Mouse (Mus musculus): Measurements from ENCODE around the gene Hdac4. TPM values are rescaled to one million over a fixed set of nuclear protein-coding genes. Genes with fewer than 3 reads are reported as not detected.

Gene Hdac4
- total RNA-seq, 2 experiments from 2014 or later = 36.1 to 51.8 TPM

DNA sequence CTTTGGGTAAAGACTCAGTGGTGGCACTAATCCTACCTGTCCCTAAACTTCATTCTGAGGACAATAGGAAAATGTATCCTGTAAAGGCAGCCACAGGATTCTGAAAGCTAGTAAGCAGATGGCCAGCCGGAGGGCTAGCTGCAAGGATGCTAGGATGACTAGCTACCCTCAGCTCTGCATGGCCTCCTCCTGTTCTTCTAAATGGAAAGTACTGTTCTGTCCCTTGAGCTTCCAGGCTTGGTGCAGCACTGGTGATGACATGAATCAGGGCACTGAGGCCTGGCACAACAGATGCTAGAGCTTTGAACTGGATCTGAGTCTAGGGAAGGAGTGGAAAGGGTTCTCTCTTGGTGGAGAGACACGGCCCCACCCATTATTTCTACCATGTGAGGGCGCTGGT lies 150.6 kb downstream of the Hdac4 start:
- DNase-seq (ENCODE audit: low spot score) = no peak
- intact Hi-C loops (cut with DNase I) = no loop called here

DNA sequence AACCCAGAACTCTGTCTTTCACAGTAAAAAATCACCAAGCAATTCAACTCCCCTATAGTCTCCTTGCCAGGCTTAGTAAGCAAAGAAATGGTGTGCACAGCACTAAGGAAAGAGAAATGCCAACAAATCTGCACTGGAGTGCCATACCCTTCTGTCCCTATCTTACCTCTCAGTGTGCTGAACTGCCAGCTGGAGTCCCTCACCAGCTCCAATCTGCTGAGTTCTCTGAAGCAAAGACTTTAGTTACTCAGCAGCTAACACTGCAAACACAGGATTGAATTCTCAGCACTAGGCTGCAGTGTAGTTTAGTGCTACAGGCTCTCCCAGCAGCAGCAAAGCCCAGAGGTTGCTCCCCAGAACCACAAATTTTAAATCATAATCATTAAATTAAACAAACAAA lies 151.5 kb downstream of the Hdac4 start:
- intact Hi-C loops (cut with DNase I) = no loop called here
- no peak for DNase-seq (ENCODE audit: low spot score)

DNA sequence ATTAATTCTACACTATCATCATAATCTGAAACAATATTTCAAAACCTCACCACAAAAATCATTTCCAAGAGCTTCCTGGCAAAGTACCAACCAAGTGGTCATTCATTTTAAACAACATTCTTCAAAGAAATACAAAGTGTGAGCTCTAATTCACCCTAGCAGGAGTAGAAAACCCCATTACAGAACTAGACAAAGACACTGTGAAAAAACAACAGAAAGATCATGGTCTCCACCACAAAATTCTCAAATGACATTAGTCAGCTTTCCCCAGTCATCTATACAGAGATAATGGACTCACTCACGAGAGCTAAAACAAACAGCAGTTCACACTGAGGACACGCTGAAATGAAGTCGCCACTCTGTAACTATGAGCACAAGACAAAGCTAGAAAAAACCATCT lies 153.4 kb downstream of the Hdac4 start:
- intact Hi-C loops (cut with DNase I) = no loop called here
- no peak for DNase-seq (ENCODE audit: low spot score)

DNA sequence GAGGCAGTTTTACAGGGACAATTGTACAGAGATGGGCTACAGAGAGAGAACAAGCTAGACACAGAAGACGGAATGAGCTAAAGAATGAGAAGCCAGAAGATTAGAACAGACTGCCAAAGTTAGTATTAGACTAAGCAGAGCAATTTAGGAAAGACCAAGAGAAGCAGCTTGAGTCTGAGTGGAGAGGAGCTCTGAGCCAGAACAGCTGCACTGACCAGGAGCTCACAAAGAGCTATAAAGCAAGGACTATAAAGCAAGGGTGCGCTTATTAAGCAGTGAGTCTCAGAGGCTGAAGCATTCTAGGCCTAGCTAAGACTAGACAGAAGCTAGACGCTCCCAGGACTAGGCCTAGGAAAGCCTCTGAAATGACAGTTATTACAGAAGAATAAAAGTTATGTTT lies 154.2 kb downstream of the Hdac4 start:
- no peak for DNase-seq (ENCODE audit: low spot score)
- intact Hi-C loops (cut with DNase I) = no loop called here

DNA sequence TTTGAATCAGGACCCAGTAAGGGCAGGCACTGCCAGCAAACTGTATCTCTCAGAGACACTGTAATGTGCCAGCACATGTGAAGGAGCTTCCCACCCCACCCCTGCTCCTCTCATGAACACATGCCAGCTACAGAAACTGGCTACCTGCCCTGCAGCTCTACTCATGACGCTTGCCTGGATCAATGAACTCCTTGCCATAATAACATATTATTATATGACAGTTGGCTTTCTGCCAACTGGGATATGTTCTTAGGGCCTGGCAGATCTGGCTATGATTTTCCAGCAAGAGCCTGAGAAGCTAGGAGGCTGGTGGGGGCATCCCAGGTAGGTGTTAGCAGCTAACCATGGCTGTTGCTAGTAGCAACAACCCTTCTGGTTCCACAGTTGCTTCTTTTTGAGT lies 156.8 kb downstream of the Hdac4 start:
- intact Hi-C loops (cut with DNase I) = no loop called here
- DNase-seq (ENCODE audit: low spot score) = no peak

DNA sequence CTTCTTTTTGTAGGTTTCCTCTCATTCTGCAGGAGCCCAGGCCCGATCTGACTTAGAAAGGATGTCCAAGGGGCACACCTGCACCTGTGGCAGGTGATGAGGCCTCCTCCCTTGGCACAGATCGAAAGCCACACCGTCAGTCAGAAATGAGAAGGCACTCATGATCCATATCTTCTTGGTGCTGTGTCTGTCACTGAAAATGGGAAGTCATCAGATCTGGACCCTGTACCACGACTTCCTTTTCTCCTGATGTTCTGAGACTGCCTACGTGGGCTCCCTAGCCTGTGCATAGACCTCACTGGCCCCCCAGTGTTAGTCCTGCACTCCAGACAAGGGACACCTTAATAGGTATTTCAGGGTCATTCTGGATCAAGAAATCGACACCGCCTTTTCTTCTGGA lies 158.5 kb downstream of the Hdac4 start:
- no peak for DNase-seq (ENCODE audit: low spot score)
- intact Hi-C loops (cut with DNase I) = no loop called here

DNA sequence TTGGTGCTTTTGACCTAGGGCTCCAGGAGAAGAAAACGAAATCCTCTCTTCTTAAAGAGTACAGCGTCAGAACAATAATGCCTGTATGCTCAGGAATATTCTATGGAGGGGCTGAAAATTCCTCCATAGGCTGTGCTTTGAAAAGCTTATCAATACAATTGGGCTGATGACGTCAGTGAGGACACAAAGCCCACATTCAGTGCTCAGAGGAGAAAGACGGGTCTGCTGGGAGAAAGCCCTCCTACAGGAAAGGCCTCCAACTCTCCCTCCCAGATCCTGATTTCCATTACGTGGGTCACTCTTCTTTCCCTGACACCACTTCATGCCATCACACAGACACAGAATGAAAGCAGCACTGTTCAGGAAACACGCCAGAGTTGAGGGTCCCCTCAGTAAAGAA lies 159.7 kb downstream of the Hdac4 start:
- DNase-seq (ENCODE audit: low spot score) = no peak
- intact Hi-C loops (cut with DNase I) = no loop called here

DNA sequence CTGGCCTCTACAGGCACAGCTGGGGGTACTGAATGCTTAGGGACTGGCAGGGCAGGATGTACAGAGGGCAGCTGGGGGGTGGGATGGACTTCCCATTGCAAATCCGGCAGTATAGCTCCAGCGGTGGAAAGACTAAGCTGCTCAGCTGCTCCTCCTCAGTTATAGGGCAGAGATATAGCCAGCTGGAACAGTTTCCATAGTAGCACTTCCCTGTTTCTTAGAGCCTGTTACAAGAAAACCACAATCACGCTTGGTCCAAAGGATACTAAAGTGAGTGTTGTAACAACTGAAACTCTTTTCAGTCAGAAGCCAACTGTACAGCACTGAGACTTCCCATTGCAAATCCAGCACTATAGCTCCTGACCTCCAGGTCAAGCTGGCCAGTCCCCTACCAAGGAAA lies 161.3 kb downstream of the Hdac4 start:
- intact Hi-C loops (cut with DNase I) = no loop called here
- no peak for DNase-seq (ENCODE audit: low spot score)

DNA sequence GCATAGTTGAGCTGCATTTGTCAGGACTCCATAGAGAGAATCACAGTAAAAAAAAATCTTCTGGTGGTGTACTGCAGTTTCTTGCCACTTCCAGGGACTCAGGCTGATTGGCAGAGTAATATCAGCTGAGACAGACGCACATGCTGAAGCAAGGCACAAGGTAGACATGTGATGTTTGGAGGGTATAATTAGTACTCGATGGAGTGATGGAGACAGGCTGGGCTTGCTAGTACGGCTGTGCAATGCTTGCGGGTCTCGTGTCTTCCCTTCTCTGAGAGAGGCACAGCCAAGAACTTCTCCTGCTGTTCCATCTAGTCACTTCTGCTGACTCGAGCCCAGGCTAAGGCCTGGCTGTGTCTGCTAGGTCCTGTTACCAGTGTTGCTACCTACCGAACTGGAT lies 162.0 kb downstream of the Hdac4 start:
- no peak for DNase-seq (ENCODE audit: low spot score)
- intact Hi-C loops (cut with DNase I) = no loop called here

DNA sequence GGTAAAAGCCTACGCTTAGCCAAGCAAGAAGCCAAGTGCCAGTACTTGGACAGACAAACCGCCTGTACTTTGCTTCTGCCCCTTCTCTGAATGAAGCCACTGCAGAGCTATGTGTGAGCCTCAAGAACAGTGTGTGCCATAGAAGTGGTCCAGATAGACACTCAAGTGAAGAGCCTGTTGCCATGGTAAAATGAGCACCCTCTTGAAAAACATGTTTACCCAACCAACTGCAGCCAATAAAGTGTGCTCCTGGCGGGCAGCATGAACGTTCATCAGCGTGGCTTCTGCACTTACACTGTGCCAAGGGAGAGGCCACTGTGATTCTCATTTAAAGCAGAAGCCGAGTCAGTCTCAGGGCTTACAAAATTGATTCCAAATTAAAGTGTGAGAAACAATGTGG lies 165.0 kb downstream of the Hdac4 start:
- no peak for DNase-seq (ENCODE audit: low spot score)
- intact Hi-C loops (cut with DNase I) = no loop called here

DNA sequence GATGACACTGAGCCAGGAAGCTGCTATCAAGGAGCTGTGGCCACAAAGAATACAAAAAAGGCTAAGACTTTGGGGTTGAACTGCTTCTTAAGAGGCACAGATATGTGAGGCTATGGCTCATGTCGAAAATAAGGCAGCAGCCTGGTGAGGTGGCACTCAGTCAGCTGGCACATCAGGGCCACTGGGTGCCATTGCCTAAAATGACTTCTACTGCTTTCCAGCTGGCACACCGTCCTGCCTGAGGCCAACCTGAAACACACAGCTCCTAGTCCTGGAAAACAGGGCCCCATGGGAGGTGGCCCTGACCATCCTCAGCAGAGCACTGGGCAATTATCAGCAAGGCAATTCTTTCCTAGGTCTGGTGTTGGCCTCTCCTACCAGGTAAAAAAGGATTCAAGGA lies 167.3 kb downstream of the Hdac4 start:
- DNase-seq (ENCODE audit: low spot score) = no peak
- intact Hi-C loops (cut with DNase I) = no loop called here

DNA sequence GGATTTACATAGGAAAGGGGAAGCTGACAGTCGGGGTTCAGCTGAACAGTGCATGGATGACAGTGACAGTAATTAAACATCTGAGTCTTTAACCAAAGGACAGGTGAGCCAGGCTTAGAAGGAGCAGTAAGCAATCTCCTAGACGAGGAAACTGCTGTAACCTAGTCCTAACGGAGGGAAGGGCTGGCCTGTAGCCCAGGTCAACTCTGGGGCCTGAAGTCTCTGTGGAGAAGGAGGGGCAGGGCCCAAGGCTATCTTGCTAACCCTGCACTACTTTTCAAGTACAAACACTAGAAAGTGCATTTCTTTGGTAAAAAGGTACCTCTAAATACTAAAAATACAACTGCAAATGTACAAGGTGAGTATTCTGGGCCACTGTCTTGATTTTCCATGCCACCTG lies 169.1 kb downstream of the Hdac4 start:
- intact Hi-C loops (cut with DNase I) = no loop called here

DNA sequence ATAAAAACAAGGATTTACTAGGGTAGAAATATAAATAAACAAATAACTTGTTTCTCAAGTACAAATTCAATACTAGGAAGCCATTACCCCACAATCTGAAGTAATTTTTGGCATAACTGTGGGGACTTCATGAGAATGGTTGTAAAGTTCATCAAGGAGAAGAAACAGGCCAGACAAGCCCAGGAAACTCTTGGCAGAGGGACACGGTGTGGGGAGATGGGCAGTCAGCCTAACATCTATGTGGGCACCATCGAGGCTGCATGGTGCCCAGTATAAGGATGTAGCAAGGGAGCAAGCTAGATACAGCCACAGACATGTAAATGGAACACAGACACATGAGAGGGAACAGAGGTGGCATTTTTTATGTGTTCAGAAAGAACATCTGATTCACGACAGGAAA lies 171.6 kb downstream of the Hdac4 start:
- intact Hi-C loops (cut with DNase I) = no loop called here
- DNase-seq (ENCODE audit: low spot score) = no peak

More for the DNA sequence above, 169.1 kb downstream of the Hdac4 start:
- DNase-seq (ENCODE audit: low spot score) = no peak

DNA sequence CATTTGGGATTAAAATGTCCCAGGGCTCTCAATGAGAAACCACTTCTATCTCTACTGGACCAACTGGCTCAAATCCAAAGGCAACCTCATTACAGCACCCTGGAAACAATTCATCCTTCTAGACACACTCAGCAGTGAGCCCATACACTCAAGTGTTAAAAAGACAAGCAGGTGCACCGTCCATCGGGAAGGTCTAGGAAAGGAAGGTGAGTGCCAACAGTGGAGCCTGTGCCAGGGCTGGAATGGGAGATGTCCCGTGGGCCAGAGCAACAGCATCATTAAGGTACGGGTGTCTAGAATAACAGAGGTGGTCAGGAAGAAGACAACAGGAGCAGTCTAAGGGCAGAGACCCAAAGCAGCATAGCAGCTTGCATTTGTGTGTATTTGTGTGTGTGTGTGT lies 173.5 kb downstream of the Hdac4 start:
- DNase-seq (ENCODE audit: low spot score) = no peak
- intact Hi-C loops (cut with DNase I) = no loop called here

DNA sequence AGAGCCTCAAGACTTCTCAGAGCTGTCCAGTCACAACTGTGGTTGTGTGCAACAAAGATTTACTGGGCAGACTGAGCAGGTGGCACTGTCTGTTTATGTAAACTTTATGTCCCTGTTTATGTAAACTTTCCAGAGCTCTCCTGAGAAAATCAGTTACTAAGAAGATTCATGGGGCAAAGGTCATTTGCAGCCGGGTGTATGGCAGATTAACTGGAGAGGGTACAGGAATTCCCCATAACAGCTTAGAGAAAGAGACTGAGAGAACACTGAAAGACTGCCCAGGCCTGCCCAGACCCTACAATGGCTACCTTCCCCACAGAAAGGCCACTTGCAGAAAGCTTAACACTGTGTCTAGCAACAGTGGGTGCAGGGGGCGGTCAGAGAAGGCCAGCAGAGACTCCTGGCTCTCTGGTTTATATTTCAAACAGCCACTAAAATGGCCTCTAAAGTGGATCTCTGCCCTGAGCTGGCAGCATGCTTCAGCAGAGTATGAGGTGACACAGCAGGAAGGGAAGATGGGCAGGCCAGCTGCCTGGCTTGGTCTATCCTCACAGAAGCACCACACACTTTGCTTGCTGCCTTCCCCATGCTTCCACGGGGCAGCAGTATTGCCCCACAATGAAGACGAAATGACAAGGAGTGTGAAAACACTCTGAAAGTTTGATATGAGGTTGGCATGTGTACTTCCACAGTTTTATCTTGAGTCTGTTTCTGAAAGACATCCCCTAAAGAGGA lies 179.4 kb downstream of the Hdac4 start:
- DNase-seq (ENCODE audit: low spot score) = no peak
- intact Hi-C loops (cut with DNase I) = no loop called here

DNA sequence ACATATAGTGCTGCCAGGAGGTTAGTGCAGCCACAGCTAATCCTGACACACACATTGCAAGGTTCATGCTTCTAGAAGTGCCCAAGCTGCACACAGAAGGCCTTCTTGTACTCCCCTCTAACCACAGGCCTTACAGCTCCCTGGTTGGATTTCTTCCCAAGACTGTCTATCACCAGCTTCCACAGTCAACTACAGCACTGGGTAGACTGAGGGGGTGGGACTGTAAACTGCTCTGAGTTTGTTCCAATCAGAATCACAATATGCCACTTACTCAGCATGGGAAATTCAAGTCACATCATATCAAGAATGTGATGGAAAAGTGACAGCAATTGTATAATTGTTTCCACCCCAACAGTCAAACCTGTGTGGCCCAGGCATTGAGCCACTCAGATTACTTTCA lies 180.2 kb downstream of the Hdac4 start:
- intact Hi-C loops (cut with DNase I) = no loop called here
- no peak for DNase-seq (ENCODE audit: low spot score)

DNA sequence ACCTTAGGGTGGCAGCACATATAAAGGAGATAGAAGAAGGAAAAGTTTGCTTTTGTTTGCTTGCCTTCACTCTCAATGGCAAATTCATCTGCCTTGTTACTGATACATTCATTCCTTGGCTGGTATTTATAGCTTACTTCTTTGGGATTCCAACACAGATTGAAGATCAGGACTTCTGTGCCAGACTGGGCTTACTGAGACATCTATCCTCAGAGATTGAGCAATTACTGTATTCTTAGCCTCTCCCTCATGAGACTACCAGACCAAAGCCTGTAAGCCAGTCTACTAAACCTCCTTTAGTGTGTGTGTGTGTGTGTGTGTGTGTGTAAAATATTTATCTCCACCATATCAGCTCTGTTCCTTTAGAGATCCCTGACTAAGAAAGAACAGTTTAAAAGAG lies 181.0 kb downstream of the Hdac4 start:
- intact Hi-C loops (cut with DNase I) = no loop called here
- DNase-seq (ENCODE audit: low spot score) = no peak

DNA sequence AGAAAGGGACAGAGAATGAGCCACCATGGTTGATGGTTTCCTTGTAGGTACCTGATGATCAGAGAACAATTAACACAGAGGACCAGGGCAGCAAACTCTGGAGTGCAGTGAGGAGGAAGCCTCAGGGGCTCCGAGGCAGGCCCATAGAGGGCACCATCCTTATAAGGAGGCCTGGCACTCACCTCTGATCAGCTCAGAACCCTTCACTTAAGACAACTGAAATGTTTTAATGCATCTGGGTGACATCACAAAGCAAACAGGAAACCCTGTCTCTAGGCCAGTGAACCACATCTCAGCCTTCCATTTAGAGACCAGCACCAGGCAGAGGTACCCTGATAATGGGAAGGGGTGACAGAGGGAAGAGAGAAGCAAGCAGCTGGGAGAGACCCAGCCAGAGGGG lies 188.8 kb downstream of the Hdac4 start:
- intact Hi-C loops (cut with DNase I) = no loop called here
- no peak for DNase-seq (ENCODE audit: low spot score)

DNA sequence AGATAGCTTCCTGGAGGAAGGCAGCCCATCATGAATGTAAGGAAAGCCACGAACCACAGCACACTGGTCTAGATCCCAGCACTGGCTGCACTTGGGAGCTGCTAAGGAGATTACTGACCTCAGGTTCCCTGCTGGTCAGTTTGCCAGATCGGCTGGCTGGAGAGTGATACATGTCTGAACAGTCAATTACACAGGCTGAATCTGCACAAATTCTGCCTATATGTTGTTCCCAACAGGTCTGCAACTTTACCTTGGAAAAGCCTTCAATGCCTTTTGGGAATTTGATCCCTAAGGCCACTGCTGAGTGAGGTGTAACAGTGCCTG lies 189.9 kb downstream of the Hdac4 start:
- DNase-seq (ENCODE audit: low spot score) = no peak
- intact Hi-C loops (cut with DNase I) = no loop called here

DNA sequence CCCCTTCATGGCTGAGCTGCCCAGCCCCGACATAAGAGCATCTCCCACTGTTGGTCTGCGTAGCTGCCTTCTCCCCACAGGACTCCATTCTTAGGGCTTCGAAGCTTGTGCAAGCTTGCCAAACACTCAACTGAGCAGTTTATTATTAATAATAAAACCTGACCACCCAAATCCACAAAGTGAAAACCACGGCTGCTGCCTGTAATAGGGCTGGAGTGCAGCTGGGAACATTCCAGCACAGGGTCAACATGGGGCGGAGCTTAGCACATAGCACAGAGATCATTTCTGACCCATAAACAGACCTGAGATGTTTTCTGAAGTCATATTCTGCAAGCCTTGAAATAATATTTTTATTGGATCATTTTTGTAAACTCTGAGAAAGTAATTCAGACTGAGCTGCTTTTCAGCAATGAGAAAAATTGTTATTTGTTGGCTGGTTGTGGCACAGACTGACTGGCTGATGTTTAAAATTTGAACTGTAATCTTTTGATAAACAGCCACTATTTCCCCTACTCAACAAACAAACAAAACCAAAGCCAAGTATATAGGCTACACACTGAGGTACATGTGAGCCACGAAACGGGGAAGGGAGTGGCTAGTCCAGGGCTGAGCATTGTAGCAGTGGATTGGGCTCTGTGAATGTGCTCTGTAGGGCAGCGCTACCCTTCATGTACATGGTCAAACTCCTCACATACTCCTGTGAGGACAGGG lies 190.4 kb downstream of the Hdac4 start:
- DNase-seq (ENCODE audit: low spot score) = no peak
- intact Hi-C loops (cut with DNase I) = no loop called here

DNA sequence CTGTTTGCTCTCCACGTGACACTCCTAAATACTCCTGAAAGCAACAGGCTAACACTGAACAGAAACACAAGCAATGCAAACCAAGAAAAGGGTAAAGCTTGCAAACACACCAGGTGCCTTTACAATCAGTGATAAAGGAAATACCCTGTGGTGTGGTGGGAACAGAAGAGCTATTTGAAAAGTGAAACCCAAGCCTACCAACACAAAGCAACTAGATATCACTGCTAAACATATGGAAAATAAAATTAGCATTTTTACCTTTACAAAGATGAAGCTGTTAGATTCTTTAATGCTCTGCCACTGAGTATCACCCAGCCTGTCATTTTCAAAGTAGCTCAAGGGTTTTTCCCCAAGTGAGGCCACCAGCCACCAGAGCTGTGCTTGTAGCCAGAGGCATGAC lies 191.4 kb downstream of the Hdac4 start:
- intact Hi-C loops (cut with DNase I) = no loop called here
- DNase-seq (ENCODE audit: low spot score) = no peak

DNA sequence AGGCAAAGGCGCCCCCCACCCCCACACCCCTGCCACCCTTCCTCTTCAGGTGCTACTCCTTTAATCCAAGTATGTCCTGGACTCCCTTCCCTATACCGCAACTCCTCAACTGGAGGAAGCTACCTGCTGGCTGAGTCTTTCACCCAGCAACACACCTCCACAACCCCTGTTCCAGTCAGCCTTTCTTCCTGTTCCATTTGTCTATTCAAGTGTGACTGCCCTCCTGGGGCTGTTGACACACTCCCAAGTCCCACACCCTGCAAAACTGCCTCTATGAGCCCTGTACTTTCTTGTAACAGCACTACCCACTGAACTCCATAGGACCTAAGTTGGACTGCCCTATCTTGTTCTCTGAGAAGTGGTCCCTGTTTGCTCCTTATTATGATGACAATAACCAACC lies 195.3 kb downstream of the Hdac4 start:
- no peak for DNase-seq (ENCODE audit: low spot score)
- intact Hi-C loops (cut with DNase I) = no loop called here

All from heart, postnatal 25 days (tissue).